Mouse (Mus musculus): ENCODE data around the gene Comt.

Gene Comt

GRCm38 (mm10) chr16:18426802-18427280 lies at the start of gene Comt:
TSS of gene Comt (minus strand) at chr16:18426852.
- DNase-seq (ENCODE audit: low read depth, low spot score): no peak

GRCm38 (mm10) chr16:18474021-18474420 lies 47.4 kb upstream of the Comt start:
- DNase-seq (ENCODE audit: low read depth, low spot score): no peak

- no peak for DNase-seq (ENCODE audit: low read depth, low spot score)
Observed at GRCm38 (mm10) chr16:18472976-18473375, 46.3 kb upstream of the Comt start.

GRCm38 (mm10) chr16:18472416-18472815 lies 45.8 kb upstream of the Comt start:
- no peak for DNase-seq (ENCODE audit: low read depth, low spot score)

- DNase-seq (ENCODE audit: low read depth, low spot score): no peak
Observed at GRCm38 (mm10) chr16:18471976-18472375, 45.3 kb upstream of the Comt start.

GRCm38 (mm10) chr16:18471381-18471955 lies 44.8 kb upstream of the Comt start:
- DNase-seq (ENCODE audit: low read depth, low spot score): no peak

- DNase-seq (ENCODE audit: low read depth, low spot score): no peak
Observed at GRCm38 (mm10) chr16:18470829-18471228, 44.2 kb upstream of the Comt start.

- peak; percentile 39 for DNase-seq (ENCODE audit: low read depth, low spot score)
Observed at GRCm38 (mm10) chr16:18464271-18464670, 37.6 kb upstream of the Comt start.

- DNase-seq (ENCODE audit: low read depth, low spot score): no peak
Observed at GRCm38 (mm10) chr16:18462598-18462997, 35.9 kb upstream of the Comt start.

- DNase-seq (ENCODE audit: low read depth, low spot score): no peak
Observed at GRCm38 (mm10) chr16:18462031-18462430, 35.4 kb upstream of the Comt start.

- no peak for DNase-seq (ENCODE audit: low read depth, low spot score)
Observed at GRCm38 (mm10) chr16:18460826-18461225, 34.2 kb upstream of the Comt start.

GRCm38 (mm10) chr16:18459955-18460370 lies 33.3 kb upstream of the Comt start:
- DNase-seq (ENCODE audit: low read depth, low spot score): no peak

GRCm38 (mm10) chr16:18459335-18459954 lies 32.8 kb upstream of the Comt start:
- no peak for DNase-seq (ENCODE audit: low read depth, low spot score)

- no peak for DNase-seq (ENCODE audit: low read depth, low spot score)
Observed at GRCm38 (mm10) chr16:18458661-18459060, 32.0 kb upstream of the Comt start.

GRCm38 (mm10) chr16:18455407-18455806 lies 28.8 kb upstream of the Comt start:
- DNase-seq (ENCODE audit: low read depth, low spot score): no peak

- DNase-seq (ENCODE audit: low read depth, low spot score): no peak
Observed at GRCm38 (mm10) chr16:18453846-18454245, 27.2 kb upstream of the Comt start.

- DNase-seq (ENCODE audit: low read depth, low spot score): no peak
Observed at GRCm38 (mm10) chr16:18452361-18452862, 25.8 kb upstream of the Comt start.

- DNase-seq (ENCODE audit: low read depth, low spot score): no peak
Observed at GRCm38 (mm10) chr16:18451486-18452181, 25.0 kb upstream of the Comt start.

- no peak for DNase-seq (ENCODE audit: low read depth, low spot score)
Observed at GRCm38 (mm10) chr16:18449005-18449404, 22.4 kb upstream of the Comt start.

- DNase-seq (ENCODE audit: low read depth, low spot score): no peak
Observed at GRCm38 (mm10) chr16:18448104-18448503, 21.5 kb upstream of the Comt start.

- DNase-seq (ENCODE audit: low read depth, low spot score): no peak
Observed at GRCm38 (mm10) chr16:18447243-18447642, 20.6 kb upstream of the Comt start.

GRCm38 (mm10) chr16:18443385-18443841 lies 16.8 kb upstream of the Comt start:
- DNase-seq (ENCODE audit: low read depth, low spot score): peak; percentile 89

GRCm38 (mm10) chr16:18436128-18436527 lies 9.5 kb upstream of the Comt start:
- DNase-seq (ENCODE audit: low read depth, low spot score): no peak
